Mouse (Mus musculus) CH12.LX (cell line): ENCODE data around the gene Cdk14.

Experiments
- CHD2 ChIP-seq: IDR thresholded peaks from 2 replicates; pipeline ENCODE4 v1.6.1; 2011; ENCODE audit warnings: low read length, improper control_type of control experiment
- CTCF ChIP-seq, 2 experiments: IDR thresholded peaks in 1 of 2; conservative IDR thresholded peaks in 1 of 2; 2 replicates each; pipeline ENCODE4 v1.5.1; 2011 to 2012; ENCODE audit warnings: low read depth in 2 of 2, low read length in 2 of 2, improper control_type of control experiment in 1 of 2, inconsistent platforms in 1 of 2, mild to moderate bottlenecking in 1 of 2, moderate library complexity in 1 of 2
- E2F4 ChIP-seq: IDR thresholded peaks from 2 replicates; pipeline ENCODE4 v1.6.1; 2011; ENCODE audit warnings: low read depth, low read length, improper control_type of control experiment; ENCODE audit not compliant: insufficient replicate concordance
- EP300 ChIP-seq: IDR thresholded peaks from 2 replicates; pipeline ENCODE4 v1.6.1; 2011; ENCODE audit warnings: low read length, improper control_type of control experiment
- MXI1 ChIP-seq: IDR thresholded peaks from 2 replicates; pipeline ENCODE4 v1.6.1; 2011; ENCODE audit warnings: mild to moderate bottlenecking, low read depth, low read length, improper control_type of control experiment
- NRF1 ChIP-seq: IDR thresholded peaks from 2 replicates; pipeline ENCODE4 v1.6.1; 2014; ENCODE audit warnings: low read depth, mild to moderate bottlenecking, inconsistent platforms, low read length, improper control_type of control experiment, moderate library complexity
- POLR2A ChIP-seq: IDR thresholded peaks from 2 replicates; pipeline ENCODE4 v1.6.1; 2011; ENCODE audit warnings: low read depth, mild to moderate bottlenecking, improper control_type of control experiment, low read length
- TCF12 ChIP-seq: IDR thresholded peaks from 2 replicates; pipeline ENCODE4 v1.6.1; 2014; ENCODE audit warnings: low read depth, mild to moderate bottlenecking, inconsistent platforms, low read length, improper control_type of control experiment
- USF1 ChIP-seq: IDR thresholded peaks from 2 replicates; pipeline ENCODE4 v1.6.1; 2014; ENCODE audit warnings: low read depth, mild to moderate bottlenecking, inconsistent platforms, low read length, improper control_type of control experiment
- USF2 ChIP-seq: conservative IDR thresholded peaks from 2 replicates; pipeline ENCODE4 v1.6.1; 2011; ENCODE audit warnings: low read depth, low read length, improper control_type of control experiment
- ZC3H11A ChIP-seq: IDR thresholded peaks from 2 replicates; pipeline ENCODE4 v1.6.1; 2012; ENCODE audit warnings: low read depth, mild to moderate bottlenecking, inconsistent platforms, low read length, improper control_type of control experiment
- ZKSCAN1 ChIP-seq: IDR thresholded peaks from 2 replicates; pipeline ENCODE4 v1.6.1; 2012; ENCODE audit warnings: low read depth, inconsistent platforms, low read length, improper control_type of control experiment, borderline replicate concordance
- ZNF384 ChIP-seq: IDR thresholded peaks from 2 replicates; pipeline ENCODE4 v1.6.1; 2012; ENCODE audit warnings: low read depth, low read length, improper control_type of control experiment, inconsistent platforms

DNA sequence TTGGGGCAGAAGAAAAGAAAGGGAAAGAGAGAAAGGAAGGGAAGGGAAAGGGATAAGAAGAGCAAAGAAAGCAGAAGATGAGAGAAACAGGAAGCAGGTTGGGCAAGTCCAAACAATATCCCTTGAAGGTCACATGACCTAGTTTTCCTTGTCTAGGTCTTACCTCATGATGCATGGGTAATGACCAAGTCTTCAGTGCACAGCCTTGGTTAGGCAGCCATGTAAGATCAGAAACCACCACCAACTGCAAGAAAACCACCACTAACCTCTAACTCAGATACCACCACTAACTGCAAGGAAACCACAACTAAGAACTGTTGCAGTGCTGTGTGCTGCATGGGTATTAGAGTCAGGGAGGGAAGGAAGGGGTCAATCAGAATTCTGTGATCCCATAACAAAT, 176.5 kb downstream of the Cdk14 start:
- TF ChIP-seq ZNF384 (no peak), CTCF (conservative IDR thresholded peaks at IDR 0.05 in 1 of 2, IDR thresholded peaks at IDR 0.05 in 1 of 2; ENCODE audit: low read depth in 2 of 2, low read length in 2 of 2) (no peak), ZC3H11A (no peak), CHD2 (no peak), MXI1 (no peak), POLR2A (no peak), E2F4 (no peak), TCF12 (no peak), NRF1 (no peak), USF1 (peak; percentile 81), EP300 (peak; percentile 63; the same call in 1 of the 2 replicates), ZKSCAN1 (no peak), USF2 (peak; percentile 80)
